Mouse (Mus musculus) cerebral cortex, adult 2 months (tissue): ENCODE data around the gene Morn4.

Experiments
- WGBS: fragments of 180-500 bp; shearing (Covaris S2); methylation state at CpG from one replicate; pipeline ENCODE4 v1.1.7; 2018; 5-methylcytosine and 5-hydroxymethylcytosine counted together

The Morn4 gene

DNA sequence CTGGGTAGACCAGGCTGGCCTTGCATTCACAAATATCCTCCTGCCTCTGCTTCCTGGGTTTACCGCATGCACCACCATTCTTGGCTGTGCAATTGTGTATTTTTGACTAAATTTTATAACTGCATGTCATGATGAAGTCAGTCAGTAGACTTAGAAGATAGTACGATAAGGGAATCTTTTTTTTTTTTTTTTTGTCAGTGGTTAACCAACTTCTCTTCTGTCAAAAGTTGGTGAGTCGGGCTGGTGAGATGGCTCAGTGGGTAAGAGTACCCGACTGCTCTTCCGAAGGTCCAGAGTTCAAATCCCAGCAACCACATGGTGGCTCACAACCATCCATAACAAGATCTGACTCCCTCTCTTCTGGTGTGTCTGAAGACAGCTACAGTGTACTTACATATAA is 4.5 kb downstream of the Morn4 start:
- WGBS: 93% methylated on average over 5 of the region's 5 CpGs

DNA sequence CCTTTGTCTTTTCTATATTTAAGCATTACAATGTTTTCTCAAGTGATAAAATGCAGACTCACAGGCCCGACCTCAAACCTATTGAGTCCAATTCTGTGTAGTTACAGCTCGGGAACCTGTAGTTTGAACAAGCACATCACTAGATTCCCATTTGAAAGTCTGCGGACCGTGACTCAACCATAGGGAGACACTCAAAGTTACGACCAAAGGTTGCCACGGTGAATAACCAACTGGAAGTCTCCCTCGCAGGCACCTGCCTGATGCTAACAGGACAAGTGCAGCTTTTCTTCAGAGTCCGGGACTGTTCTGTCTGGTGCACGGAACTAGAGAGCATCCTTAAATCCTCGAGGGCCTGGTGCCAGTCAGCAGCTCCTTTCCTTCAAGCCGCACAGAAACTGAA is 5.7 kb downstream of the Morn4 start:
- WGBS: 89% methylated on average over 11 of the region's 11 CpGs

DNA sequence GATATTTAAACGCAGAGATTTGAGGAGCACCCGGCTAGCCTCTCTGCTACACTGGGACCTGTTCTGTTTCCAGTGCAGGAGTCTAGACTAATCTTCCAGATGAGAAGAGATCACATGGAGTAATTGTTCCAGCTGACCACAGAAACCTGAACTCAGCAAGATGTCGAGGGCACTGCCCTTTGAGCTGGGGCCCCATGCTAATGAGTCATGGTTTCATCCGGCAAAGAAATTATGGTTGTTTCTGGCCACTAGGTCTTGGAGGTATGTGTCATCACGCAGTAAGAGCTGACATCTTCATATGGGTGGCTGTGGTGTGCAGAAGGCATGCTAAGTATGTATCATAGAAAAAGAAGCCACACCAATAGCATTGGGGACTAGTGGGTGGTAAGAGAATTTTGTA is 6.2 kb downstream of the Morn4 start:
- 85% methylated on average over 5 of the region's 5 CpGs for WGBS

DNA sequence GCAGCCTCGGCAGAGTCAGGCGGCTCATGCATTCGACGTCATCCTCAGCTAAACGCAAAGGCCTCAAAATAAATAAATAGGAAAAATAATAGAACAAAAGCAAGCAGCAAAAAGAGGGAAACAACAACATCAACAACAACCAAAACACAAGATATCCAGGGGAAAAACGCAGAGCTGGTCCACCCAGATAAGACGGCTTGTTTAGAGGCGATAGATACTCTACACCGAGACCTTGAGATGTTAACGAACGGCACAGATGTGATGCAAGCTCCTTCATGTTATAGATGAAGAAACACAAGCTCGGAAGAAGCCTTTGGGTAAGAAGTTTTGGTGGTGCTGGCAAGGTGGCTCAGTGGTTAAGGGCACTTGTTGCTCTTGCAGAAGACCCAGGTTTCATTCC is 7.2 kb downstream of the Morn4 start:
- 96% methylated on average over 12 of the region's 12 CpGs for WGBS

DNA sequence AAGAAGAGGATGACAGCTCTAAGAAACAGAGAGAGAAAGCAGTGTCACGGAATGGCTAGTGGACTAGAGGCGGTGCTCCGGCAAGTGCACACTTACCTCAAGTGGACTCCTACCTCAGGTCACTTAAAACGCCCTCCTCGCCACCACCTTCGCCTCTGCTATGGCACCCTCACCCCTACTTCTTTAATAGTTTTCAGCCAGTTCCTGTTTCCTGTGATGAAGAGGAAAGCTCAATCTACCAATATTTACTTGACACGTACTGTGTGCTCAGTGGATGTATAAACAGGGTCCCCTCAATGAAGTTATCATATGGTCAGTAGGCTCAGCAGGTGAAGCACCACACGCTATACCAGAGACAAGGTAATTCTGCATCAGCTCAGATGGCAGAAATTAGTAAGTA is 7.6 kb downstream of the Morn4 start:
- 94% methylated on average over 8 of the region's 8 CpGs for WGBS

DNA sequence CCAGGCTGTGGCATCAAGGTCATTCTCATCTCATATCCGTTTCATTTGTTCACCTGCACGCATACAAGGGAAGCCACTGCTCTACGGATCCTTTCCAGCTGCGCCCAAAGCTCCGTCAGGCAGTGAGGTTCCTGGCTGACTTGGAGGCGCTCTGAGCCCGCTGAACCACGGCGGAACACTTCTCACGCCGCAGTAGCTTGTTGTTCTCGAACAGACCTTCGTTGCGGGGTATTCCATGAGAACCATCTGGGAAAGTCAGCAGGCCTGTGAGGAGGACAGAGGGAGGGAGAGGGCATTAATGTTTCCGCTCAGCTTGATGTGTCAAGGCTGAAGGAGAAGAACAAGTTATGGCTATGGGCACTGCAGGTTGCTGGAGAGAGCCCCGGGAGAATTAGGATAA is 10.2 kb downstream of the Morn4 start:
- WGBS: 89% methylated on average over 16 of the region's 16 CpGs

DNA sequence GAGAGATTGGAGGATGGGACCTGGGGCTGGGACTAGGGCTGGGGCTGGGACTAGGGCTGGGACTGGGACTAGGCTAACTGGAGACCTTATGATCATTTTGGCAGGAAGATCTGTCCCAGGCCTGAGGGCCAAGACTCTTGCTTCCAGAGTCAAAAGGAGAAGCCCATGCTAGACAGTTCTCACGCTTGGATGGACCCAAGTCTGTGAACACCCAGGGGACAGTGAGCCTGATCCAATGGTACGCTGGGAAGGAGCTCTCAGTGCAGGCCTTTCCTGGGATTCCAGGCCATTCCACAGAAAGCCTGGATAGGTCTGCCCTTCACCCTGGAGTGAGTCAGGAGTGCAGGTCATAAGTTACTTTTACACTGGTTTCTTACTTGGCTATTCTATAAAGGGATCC is 11.1 kb downstream of the Morn4 start:
- WGBS: 84% methylated on average over 2 of the region's 2 CpGs

DNA sequence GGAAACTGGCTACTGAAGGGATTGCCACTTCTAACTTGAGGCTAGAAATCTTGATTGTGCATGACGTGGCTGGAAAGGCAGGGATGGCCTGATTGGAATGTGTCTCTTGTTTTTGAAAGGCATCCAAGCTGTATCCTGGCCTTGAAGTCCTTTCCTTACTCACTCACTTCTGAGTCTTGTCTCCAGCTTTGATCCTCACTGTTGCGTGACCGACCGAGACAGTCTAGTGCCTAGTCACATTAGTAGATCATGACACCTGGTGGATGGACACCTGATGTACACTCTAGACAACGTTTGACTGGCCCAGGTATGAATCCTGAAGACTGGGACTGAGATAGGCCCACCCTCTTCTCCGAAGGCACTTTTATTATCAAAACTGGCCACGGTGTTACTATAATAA is 13.4 kb downstream of the Morn4 start:
- 80% methylated on average over 7 of the region's 7 CpGs for WGBS

DNA sequence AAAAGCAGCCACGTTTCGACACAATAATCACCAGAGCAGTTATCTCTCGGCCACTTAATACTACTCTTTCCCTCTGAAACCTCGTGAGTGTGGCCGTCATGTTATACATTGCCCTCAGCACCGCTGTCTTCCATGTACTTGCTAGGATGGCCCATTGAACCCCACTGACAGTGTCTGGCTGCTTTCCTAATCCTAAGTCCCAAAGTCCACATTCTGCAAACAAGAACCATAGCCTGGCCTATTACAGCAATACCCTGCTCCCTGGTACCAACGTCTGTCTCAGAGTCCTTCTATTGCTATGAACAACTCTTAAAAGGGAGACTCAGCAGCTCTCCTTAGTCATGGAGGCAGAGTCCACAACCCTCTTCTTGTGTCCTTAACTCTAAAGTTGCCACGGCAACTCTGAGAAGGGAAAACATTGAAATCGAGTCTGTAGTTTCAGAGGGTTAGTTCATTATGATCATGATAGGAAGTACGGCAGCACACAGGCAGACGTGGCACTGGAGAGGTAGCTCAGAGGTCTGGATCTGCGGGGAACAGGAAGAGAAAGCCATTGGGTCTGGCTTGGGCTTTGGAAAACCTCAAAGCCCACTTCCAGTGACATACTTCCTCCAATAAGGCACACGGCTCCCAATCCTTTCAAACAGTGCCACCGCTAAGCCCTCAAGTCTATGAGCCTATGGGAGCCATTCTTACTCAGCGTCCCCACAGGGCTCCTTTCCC is 14.1 kb downstream of the Morn4 start:
- 82% methylated on average over 15 of the region's 15 CpGs for WGBS

DNA sequence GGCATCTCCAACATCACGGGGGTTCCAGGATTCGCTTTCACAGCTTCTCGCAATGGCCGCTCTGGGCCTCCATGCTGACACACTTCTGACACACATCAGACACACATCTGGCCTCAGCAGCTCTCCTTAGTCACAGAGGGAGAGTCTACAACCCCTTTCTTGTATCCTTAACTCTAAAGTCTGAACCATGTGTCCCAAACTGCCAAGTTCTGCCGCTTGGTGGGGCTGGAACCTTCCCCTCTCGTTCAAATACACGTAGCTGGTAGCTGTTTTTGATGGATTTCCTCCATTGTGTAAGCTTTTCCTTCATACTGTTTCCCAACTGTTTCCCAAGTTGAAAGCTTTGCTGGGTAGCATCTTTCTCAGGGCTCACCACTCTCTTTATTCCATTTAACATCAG is 14.9 kb downstream of the Morn4 start:
- WGBS: 67% methylated on average over 7 of the region's 7 CpGs

DNA sequence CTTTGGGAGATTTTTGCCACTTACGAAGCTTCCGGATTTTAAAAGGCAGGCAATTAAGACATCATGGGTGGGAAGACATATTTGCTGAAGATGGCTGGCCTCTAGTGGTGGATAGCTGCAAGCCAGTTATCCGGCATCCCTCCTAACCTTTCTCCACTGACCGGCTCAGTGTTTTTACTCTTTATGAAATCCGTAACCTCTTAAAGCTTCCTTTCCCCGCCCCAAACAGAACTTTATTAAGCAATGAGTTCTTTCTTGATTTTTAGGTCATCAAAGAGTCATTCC is 17.0 kb downstream of the Morn4 start:
- WGBS: 44% methylated on average over 6 of the region's 6 CpGs

DNA sequence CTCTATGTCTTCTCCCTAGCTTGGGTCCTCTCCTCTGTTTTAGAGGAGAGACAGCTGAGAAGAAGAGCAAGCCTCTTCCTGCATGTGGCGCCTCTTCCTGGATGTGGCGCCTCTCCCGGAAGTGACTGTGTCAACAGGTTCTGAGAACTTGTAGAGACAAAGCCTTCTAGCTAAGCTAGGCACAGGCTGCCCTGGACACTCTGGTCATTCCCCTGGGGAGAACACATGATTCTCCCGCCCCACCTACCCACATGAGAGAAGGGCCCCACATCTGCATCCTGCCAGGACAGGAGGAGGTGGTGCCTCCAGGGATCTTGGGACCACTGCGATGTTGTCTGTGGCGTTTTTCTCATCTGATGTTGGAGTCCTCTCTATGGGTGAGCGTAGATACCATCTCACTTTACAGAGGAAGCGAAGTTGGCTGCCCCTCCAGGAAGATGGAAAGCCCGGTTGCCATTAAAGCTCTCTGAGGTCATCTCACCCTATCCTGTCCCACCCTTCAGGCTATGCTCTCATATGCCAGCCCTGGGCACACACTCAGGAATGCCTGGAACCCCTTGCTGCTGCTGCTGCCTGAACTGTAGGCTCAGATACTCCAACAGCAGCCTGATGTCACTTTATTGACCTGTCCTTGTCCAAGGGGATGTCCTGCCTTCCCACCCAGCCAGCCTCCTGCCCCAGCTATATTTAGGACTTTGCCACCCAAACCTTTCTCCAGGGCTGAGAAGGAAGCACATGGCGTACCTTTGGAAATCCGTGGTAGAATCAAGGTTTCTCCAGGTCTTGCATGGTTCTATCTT is 17.5 kb downstream of the Morn4 start:
- 72% methylated on average over 11 of the region's 11 CpGs for WGBS

DNA sequence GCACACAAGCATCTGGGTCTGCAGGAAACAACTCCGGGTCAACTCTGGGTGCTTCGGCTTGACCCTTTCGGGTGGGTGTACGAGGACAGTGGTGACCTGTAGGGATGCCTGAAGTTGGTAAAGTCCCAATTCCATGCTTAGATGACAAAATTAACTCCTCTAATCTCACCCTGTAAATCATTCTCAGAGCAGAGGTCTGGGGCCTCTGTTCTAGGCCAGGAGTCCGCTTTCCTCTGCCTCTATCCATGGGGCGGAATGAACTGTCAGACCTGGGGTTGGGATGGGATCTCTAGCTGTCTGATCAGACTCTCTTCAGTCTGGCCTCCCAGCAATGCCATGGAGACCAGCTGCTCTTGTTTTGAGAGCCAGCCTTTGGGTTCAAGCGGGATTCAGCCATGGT is 24.7 kb downstream of the Morn4 start:
- WGBS: 96% methylated on average over 7 of the region's 7 CpGs

DNA sequence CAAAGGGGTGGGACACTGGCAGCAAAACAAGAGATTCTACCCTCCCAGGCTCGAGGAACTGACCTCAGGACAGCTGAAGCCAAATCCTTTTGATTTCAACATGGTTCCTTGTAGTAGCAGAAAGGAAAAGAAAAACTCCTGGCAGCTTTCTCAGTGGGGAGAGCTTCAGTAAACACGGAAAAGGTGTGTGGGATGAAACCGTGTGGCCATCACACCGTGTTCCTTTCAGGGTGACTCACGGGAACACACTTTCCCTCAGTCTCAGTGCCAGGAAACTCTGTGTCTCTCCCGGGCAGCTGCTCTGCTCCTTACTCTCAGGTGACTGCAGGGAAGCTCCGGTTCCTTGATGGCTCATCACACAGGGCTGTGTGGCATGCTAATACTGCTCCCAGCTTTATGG is 27.7 kb downstream of the Morn4 start:
- 42% methylated on average over 7 of the region's 7 CpGs for WGBS

DNA sequence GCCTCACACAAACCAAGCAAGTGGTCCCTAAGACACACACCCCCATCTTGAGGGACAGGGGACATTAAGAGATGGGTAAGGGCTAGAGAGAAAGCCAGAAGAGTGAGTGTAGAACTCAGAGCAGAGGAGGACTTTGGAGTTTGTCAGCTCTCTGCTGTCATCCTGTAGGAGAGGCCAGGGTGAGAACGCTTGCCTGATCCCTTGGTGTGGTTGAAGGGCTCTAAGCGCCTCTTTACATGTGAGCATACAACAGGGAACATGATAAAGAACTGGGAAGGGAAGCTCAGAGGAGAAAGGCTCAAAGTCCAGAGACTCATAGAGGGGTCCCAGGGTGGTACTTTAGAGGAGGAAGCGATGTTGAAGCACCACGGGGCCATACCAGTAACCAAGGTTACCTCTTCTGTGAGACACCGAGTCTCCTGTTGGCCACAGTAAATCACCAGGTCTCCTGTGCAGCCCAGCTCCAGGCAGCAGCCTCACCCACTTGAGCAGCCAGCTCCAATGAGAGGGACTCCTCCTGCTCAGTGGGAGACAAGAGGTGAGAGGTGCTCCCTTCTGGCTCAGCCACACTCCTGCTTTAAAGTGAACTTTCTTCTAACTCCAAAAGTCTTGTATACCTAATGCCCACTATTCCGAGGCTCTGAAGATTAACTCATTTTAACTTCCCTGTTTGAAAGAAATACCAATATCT is 29.3 kb downstream of the Morn4 start:
- WGBS: 93% methylated on average over 6 of the region's 6 CpGs

DNA sequence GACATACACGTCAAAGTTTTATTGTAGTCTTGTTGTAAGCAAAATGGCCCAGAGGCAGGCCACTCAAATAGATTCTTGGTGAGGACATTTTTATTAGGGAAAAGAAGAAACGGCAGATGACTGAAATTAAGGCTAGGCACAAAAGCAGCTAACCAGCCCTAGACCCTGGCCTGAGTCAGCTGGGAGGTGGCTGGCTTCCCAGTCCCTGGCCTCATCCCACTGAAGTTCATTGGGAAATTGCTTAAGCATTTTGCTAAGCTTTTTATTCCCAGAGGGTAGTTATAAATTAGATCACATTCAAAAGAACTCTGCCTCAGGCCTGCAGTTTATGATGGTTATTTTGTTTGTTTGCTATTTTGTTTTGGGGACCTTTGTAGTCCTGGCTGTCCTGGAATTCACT is 30.3 kb downstream of the Morn4 start:
- whole genome bisulfite sequencing: 83% methylated on average over 2 of the region's 2 CpGs

DNA sequence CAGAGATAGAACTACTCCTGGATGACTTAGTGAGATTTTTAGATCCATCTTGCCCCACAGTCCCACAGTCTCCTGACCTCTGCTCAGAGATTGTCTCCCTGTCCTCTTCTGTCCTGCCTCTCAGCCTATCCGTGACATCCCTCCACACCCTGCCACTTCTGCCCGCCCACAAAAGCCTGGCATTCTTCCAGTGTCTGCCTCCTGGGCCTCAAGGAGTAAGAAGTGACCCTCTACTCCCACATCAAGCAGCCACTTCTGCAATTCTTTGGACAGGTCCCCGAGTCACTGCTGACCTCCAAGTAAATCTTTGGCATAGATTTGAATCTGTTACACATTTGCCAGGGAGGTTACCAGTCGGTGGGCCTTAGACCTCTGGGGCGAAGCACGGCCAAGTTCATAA is 31.9 kb downstream of the Morn4 start:
- 76% methylated on average over 6 of the region's 6 CpGs for WGBS

DNA sequence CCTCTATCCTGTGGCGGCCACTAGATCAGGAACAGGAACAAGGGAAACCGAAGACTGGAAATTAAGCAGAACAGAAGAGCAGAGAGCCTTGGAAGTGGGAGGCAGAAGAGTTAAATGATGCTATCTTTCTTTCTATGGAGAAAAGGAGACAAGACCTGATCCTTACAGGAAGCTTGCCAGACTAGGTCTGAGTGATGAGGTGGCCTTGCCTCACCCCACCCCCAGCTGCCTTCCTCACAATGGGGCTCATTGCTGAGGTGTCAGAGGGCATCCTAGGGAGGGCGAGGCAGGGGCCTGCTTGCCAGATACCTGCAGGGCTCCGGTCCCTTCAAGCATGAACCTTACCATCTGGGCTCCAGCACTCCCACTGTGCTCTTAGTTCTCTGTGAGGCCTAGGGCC is 34.2 kb downstream of the Morn4 start, which contains the start of gene 4933411K16Rik:
Gene 4933411K16Rik (plus strand): TSS at position 301 of the 400 bp plus-strand sequence.
- WGBS: 89% methylated on average over 4 of the region's 4 CpGs

DNA sequence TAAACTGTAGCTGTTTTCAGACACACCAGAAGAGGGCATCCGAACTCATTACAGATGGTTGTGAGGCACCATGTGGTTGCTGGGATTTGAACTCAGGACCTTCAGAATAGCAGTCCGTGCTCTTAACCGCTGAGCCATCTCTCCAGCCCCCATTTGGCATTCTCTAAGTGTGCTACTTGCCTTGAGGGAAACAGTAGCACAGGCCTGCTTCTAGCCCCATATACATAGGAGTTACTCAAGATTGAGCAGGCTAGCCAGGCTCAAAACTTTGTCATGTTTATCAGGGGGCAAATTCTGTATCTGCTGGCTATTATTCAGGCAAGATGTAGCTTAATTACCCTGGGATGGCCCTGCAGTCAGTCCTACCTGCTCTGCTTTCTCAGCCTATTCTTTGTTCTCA is 34.8 kb downstream of the Morn4 start:
- 83% methylated on average over 3 of the region's 3 CpGs for WGBS

DNA sequence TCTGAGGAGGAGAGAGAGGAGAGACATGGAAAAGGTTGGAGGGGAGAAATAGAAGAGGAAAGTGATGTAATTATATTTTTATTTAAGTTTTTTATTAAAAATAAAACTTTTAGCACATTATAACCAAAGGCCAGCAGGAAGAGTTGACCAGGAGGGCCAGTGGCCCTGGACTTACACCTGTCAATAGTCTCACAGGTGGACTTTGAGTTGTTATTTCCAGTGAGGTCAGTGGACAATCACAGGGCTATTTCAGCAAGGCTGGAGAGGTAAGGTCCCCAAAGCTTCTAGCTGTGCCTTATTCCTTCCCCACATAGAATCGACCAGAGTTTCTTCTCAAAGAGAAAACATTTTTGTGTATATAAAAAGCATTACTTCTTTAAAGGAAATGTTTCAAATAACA is 35.9 kb downstream of the Morn4 start:
- WGBS: 76% methylated on average over 1 of the region's 1 CpGs

DNA sequence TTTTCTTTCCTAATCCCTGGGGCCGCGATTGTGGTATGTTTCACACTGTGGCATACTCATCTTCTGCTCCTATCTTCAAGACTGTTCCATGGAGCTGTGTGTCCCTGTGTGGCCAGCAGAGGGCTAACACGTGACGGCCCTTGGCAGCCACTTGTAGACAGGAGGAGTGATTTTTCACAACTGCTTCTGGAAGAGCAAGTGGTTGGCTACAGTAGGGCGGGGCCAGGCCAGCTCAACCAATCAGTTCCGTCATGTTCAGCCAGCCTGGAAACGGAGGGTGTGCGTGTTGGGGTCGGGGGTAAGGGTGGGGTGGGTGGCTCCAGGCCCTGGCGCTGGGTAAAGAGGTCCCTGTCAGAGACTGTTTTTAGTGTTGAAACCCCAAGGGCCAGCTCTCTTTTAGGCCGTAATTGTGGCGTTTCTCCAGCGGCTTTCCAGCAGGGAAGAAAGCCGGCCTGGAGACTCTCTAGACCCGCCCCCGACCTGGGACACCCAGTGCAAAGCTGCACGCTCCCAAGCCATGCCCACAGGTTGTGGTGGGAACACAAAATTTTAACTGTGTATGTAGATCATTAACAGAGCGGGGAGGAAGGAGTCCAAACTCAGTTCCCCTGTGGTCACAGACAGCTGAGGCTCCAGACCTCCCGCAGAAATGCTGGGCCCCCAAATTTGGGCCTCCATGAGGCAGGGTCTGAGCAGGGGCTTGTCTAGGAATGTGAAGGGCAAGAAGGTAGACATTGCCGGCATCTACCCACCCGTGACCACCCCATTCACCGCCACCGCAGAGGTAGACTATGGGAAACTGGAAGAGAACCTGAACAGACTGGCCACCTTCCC is 40.7 kb downstream of the Morn4 start, which contains the start of gene Hoga1:
Gene Hoga1 (plus strand): TSS at position 342 of the 834 bp plus-strand sequence.
- WGBS: 38% methylated on average over 23 of the region's 23 CpGs

DNA sequence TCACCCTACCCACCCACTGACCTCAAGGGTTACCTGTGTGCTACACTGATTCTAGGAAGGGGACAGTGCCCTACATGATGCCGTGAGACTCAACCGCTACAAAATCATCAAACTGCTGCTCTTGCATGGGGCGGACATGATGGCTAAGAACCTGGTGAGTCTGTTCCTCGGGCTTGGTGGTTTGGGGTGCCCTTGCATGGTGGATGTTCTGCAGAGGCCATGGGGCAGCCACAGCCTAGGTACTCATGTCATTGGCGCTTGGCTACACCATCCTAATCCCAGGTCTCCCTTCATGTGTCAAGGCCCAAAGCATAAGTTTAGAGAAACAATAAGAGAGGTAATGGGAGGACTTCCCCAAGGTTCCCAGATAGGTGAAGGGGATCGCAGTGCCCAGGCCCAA is 42.2 kb downstream of the Morn4 start:
- WGBS: over 99% methylated on average over 6 of the region's 6 CpGs
